13 mouse cellular contexts compared by ENCODE assay signal in the genomic region with DNA sequence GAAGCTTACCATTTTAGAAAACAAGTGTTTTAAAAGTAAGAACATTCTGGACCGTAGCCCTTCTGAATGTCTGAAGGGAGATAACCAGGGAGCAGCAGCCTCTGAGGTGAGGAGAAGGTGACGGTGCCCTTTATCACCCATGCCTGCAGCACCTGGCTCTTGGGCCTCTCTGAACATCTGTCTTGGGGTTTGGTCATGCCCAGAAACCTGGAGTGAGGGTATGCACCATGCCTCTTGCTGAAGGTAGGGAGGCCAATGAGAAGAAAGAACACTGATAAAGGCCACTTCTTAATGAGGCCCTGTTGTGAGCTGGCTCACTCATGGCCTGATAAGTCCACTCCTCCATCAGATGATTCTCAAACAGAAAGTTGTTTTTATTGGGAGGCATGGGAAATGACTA.
"Had no signal": no experiment of that assay in that cellular context is flagged by ENCODE, and none has a peak within 500 bp of the region (broad histone marks: within the 10 kb centered on the region; RNA-seq: fewer than 3 reads in every experiment).

No protein-coding gene starts in this region.

- H3K27me3 ChIP-seq: intestine, embryonic 15.5 days; midbrain, embryonic 13.5 days had no signal

- H3K27ac ChIP-seq: intestine, embryonic 15.5 days; left cerebral cortex, adult 2 months; limb, embryonic 10.5 days had no signal

- ATAC-seq: intestine, embryonic 15.5 days; midbrain, embryonic 13.5 days had no signal

- H3K4me1 ChIP-seq: intestine, embryonic 15.5 days had no signal

- DNase-seq: kidney, adult 18-20 months; kidney, postnatal 14 days; lung, adult 18-20 months; lung, postnatal 36 days; retina, postnatal 1 day; right cerebral cortex, postnatal 4 days; spleen, adult 18-20 months; thymus, adult 18-20 months; thymus, postnatal 14 days had no signal

- H3K4me2 ChIP-seq: intestine, embryonic 15.5 days; midbrain, embryonic 13.5 days had no signal

- H3K9me3 ChIP-seq: intestine, embryonic 15.5 days; limb, embryonic 10.5 days; midbrain, embryonic 13.5 days had no signal

- H3K9ac ChIP-seq: intestine, embryonic 15.5 days; midbrain, embryonic 13.5 days had no signal

- H3K36me3 ChIP-seq: intestine, embryonic 15.5 days; midbrain, embryonic 13.5 days had no signal

- H3K4me3 ChIP-seq: intestine, embryonic 15.5 days; left cerebral cortex, adult 2 months; limb, embryonic 10.5 days; midbrain, embryonic 13.5 days had no signal
